Mouse (Mus musculus) liver, adult (tissue): ENCODE data around the gene Trim69.

Source experiments
- GATA4 ChIP-seq: IDR thresholded peaks from 2 replicates; pipeline ENCODE4 v1.6.1; 2014; ENCODE audit warnings: mild to moderate bottlenecking, low read length; ENCODE audit not compliant: insufficient replicate concordance

Gene Trim69

GRCm38 (mm10) chr2:122221798-122222197 is 61.3 kb downstream of the Trim69 start:
- TF ChIP-seq GATA4 = no peak

GRCm38 (mm10) chr2:122222272-122222671 is 61.8 kb downstream of the Trim69 start:
- TF ChIP-seq GATA4 = no peak

GRCm38 (mm10) chr2:122223654-122224053 is 63.2 kb downstream of the Trim69 start:
- no peak for TF ChIP-seq GATA4
